Mouse (Mus musculus) thymus, postnatal 10 days (tissue): ENCODE results near the gene Setd7.

ENCODE experiments used
- DNase-seq, 2 experiments: peaks; one replicate each; pipeline ENCODE4 v3.0.0; 2021; ENCODE audit warnings: low spot score in 2 of 2

The Setd7 gene

GRCm38 (mm10) chr3:51559594-51560450, 857 bp downstream of the Setd7 start:
- peak; percentile 90 to 92 for DNase-seq

DNA sequence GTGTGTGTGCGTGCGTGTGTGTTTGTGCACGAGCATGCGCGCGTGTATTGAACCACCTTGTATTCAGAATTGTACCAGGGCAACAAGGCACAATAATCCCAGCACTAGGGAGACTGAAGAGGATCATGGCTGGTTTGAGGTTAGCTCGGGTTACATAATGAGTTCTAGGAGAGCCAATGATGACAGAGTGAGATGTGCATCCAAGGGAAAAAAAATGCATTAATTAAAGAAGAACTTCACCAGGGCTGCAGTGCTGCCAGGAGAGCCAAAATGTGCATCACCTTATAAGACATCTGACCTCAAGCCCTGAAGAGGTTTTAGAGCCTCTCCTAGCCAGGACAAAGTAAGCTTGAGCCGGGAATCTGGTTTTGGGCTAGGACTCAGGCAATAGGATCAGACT, 5.1 kb downstream of the Setd7 start:
- no peak for DNase-seq

DNA sequence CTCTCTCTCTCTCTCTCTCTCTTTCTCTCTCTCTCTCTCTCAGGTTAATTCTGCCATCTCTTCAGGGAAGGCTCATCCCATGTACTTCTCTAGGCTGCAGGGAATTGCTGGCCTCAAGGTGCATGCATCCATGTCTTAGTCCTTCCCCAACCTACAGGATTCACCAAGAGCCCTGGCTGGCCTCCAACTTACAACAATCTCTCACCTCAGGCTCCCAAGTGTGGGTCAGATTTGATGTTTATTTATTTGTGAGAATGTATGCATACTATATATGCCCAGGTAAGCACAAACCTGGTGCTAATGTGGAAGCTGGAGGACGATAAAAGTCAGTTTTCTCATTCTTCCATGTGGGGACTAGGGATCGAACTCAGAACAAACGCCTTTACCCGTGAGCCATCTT, 5.8 kb downstream of the Setd7 start:
- no peak for DNase-seq

- DNase-seq, result peak; percentile 68 to 72
These were observed 6.6 kb downstream of the Setd7 start for GRCm38 (mm10) chr3:51554067-51554466.

GRCm38 (mm10) chr3:51553497-51553875, 7.2 kb downstream of the Setd7 start:
- DNase-seq, result no peak

DNA sequence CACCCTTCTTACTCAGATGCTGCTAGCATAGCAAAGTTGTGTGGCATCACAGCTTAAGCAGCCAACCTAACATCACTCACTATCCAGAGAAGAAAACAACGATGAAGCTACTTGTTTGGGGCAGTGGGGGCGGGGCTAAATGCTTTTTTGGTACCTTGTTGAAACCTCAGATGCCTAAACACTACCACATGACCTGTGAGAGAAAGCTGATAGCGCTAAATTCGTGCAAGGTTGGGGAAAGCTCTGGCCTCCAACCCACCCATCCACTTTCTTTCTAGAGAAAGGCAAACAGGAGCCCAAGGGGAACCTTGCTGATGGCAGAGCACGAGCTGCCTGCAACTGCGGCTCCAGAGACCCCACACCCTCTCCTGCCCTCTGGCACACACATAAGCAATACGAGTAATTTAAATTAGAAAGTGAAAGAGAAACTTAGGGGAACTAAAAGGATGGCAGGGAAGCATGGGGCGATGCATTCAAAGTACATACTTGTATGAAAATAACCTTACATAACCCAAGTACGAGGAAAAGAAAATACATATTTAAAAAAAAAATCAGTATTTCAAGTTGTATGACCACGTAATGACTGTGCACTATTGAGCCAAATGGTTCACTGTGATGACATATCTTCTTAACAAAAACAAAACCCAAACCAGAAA, 7.7 kb downstream of the Setd7 start:
- peak; percentile 44 to 55 for DNase-seq

GRCm38 (mm10) chr3:51552197-51552596, 8.5 kb downstream of the Setd7 start:
- no peak for DNase-seq

- no peak for DNase-seq
These were observed 11.6 kb downstream of the Setd7 start for GRCm38 (mm10) chr3:51548987-51549579.

DNA sequence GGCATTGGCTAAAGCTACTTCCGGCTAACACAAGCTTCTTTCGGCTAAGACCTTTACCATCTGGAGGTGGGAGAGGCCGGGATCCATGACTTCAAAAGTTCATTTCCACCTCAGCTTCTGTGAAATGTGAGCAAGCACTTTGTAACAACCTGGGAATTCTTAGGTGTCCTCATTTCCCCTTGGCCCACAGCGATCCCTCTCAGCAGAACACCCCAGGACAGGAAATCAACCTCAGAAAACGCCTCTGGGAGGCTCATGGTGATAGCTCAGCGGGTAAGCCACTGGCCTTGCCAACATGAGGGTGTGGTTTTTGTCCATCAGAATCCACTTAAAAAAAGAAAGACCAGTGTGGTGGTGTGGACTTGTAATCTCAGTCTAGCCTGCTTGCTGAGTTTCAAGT, 13.1 kb downstream of the Setd7 start:
- DNase-seq, result no peak

DNA sequence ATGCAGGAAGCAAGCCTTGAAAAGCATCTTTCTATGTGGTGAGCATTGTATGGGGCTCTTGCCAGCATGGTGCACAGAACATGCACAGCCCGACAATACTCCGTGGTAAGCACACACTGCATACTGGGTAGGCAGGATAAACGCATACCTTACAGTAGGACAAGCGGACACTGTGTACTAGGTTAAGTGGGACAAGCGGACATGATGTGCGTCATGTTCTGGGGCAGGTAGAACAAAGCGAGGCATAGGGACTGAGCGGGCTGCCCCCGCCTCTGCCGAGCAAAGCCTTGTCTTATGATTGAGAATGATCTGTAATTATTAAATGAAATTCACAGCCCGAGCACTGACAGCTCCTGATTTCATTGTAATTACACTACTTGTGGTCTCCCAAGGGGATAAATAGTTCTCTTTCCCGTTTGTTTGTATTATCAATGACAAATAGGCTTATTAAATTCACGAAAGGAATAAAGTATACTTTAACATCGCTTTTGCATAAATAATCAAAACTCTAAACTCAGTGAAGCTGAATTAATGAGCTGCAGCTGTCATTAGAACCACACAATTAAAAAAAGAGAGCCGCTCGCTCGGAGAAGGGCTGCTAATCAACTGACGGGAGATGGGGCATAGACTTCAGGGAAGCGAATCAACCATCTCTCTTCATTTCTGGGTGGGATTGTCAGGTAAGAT, 16.1 kb downstream of the Setd7 start:
- DNase-seq, result no peak

- DNase-seq, result no peak
These were observed 20.0 kb downstream of the Setd7 start for GRCm38 (mm10) chr3:51540659-51541058.

- DNase-seq, result peak; percentile 65 to 91
These were observed 20.9 kb downstream of the Setd7 start for GRCm38 (mm10) chr3:51539567-51540408.

GRCm38 (mm10) chr3:51534013-51534412, 26.7 kb downstream of the Setd7 start:
- DNase-seq, result no peak

DNA sequence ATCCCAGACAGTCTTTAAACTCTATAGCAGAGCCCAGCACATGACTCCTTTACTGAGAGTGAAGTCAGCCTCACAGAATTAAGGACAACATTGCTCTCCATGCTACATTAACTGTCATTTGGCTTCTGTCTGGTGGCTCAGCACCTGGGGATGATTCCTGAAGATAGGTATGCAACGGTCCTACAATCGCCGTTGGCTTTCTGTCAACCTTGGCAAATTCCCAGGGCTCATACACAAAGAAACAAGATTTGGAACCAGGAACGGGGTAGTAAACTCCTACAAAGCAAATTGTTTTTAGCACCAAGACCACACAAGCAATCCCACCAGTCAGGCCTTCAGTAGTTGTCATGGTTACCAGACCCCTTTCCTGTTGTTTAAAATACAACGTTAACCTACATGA, 27.1 kb downstream of the Setd7 start:
- no peak for DNase-seq

- no peak for DNase-seq
These were observed 28.4 kb downstream of the Setd7 start for GRCm38 (mm10) chr3:51532282-51532620.

DNA sequence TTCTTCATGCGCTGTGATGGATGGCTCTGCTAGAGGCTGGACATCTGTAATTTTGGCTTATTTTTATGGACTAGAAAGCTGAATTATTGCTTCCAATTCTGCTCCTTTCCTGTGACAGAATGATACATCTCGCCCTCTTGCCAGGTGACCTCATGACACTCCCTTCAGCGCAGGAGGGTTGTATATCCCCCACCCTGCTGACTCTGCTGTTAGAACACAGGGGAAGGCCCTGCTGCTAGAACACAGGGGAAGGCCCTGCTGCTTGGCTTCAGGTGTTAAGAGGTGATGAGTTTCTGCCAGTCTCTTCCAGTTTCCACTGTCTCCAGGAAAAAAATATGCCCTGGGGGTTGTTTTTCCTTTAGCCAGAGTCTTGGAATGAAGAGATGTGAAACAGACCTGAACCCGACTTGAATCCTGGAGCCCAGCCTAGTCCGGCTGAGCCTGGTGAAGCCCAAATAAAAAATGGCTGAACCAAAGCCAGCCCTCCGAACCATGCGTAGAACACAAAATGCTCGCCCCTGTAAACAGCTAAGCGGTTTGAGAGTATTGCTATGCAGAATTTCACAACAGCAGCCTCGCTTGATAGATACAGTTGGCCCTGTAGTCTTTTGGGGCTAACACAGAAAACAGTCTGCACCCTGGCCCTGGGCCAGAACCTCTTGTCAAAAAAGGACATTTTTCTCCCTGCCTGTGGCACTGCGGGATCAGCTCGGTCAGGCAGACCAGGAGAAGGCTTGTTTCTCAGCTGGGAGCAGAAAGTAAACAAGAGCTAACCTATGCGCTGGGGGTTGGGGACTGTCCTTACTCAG, 29.0 kb downstream of the Setd7 start:
- DNase-seq, result no peak

- no peak for DNase-seq
These were observed 33.8 kb downstream of the Setd7 start for GRCm38 (mm10) chr3:51526891-51527290.

GRCm38 (mm10) chr3:51525186-51525785, 35.4 kb downstream of the Setd7 start:
- DNase-seq, result no peak

- DNase-seq, result no peak
These were observed 39.4 kb downstream of the Setd7 start for GRCm38 (mm10) chr3:51521262-51521661.

- no peak for DNase-seq
These were observed 41.9 kb downstream of the Setd7 start for GRCm38 (mm10) chr3:51518763-51519121.
